In the genomic region with DNA sequence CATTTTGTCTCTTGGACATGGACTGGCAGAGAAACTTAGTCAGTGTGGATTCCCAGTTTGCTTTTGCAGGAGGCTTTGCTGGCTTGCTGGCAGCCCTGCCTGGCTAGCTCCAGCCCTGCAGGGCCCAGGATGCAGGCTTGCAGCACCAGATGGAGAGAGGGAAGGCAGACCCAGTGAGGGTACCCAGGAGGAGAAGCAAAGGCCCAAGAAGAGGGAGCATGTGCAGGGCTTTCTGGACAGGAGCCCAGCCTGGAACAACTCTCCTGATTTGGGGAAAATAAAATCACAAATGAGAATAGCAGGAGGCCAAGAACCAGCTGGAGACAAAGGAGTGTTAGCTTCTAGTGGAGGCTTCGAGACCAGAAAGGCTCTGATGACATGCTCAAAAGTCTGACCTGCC, we compare ENCODE assay signal across 12 mouse cellular contexts.
A peak's percentile ranks its signal among the peaks of the same experiment; 100 is the strongest.
DNase-seq lines count a peak whose midpoint lies in the region; ATAC-seq and TF ChIP-seq lines count a peak whose summit lies in the region.
"Had no signal": no experiment of that assay in that cellular context is flagged by ENCODE, and none has a peak within 500 bp of the region (broad histone marks: within the 10 kb centered on the region; RNA-seq: fewer than 3 reads in every experiment).

No protein-coding gene starts in this region.

- no peak overlapping the region for H3K9ac ChIP-seq in hindbrain, embryonic 16.5 days (ENCODE audit: low read depth, low read length)
- no peak overlapping the region for H3K9ac ChIP-seq in hindbrain, embryonic 14.5 days
- H3K9ac ChIP-seq in liver, embryonic 12.5 days = no peak overlapping the region
- H3K9ac ChIP-seq: limb, embryonic 12.5 days had no signal

- TF ChIP-seq CTCF in layer of hippocampus, adult 2 months (conservative IDR thresholded peaks at IDR 0.05) = no peak

- WGBS in hindbrain, embryonic 16.5 days = 33% methylated on average over 1 of the region's 1 CpGs
- WGBS in hindbrain, embryonic 14.5 days = 53% methylated on average over 1 of the region's 1 CpGs
- 64% methylated on average over 1 of the region's 1 CpGs for WGBS in liver, embryonic 12.5 days (ENCODE audit: insufficient replicate concordance)

- peak; percentile 76 for ATAC-seq in hindbrain, embryonic 16.5 days
- ATAC-seq in hindbrain, embryonic 14.5 days (ENCODE audit: low FRiP score) = no peak
- ATAC-seq in liver, embryonic 12.5 days = no peak
- ATAC-seq: lung, postnatal 0 days had no signal

- H3K27me3 ChIP-seq in hindbrain, embryonic 16.5 days (replicated peaks; ENCODE audit: control insufficient read depth, insufficient read depth, low read length) = no peaks in the 10 kb centered on the region
- no peaks in the 10 kb centered on the region for H3K27me3 ChIP-seq in hindbrain, embryonic 14.5 days (ENCODE audit: control insufficient read depth, insufficient read depth, low read length)
- no peaks in the 10 kb centered on the region for H3K27me3 ChIP-seq in liver, embryonic 12.5 days (replicated peaks)

- H3K36me3 ChIP-seq in hindbrain, embryonic 16.5 days (ENCODE audit: control insufficient read depth, insufficient read depth, low read length) = no peaks in the 10 kb centered on the region
- H3K36me3 ChIP-seq in hindbrain, embryonic 14.5 days (replicated peaks; ENCODE audit: control insufficient read depth, insufficient read depth) = no peaks in the 10 kb centered on the region
- H3K36me3 ChIP-seq in liver, embryonic 12.5 days = no peaks in the 10 kb centered on the region
- H3K36me3 ChIP-seq: limb, embryonic 12.5 days had no signal

- no peaks in the 10 kb centered on the region for H3K9me3 ChIP-seq in hindbrain, embryonic 16.5 days (ENCODE audit: control insufficient read depth, low read length)
- H3K9me3 ChIP-seq in hindbrain, embryonic 14.5 days (ENCODE audit: control insufficient read depth, low read length) = no peaks in the 10 kb centered on the region
- H3K9me3 ChIP-seq in liver, embryonic 12.5 days (replicated peaks) = no peaks in the 10 kb centered on the region
- H3K9me3 ChIP-seq: limb, embryonic 12.5 days had no signal

- no peak overlapping the region for H3K27ac ChIP-seq in hindbrain, embryonic 16.5 days (ENCODE audit: low read depth, low read length)
- no peak overlapping the region for H3K27ac ChIP-seq in hindbrain, embryonic 14.5 days
- H3K27ac ChIP-seq in layer of hippocampus, adult 2 months = peak overlapping the region; percentile 73
- no peak overlapping the region for H3K27ac ChIP-seq in liver, embryonic 12.5 days
- H3K27ac ChIP-seq: kidney, postnatal 0 days; limb, embryonic 12.5 days had no signal

- DNase-seq in hindbrain, embryonic 14.5 days (ENCODE audit: low spot score) = no peak
- DNase-seq in brain, adult 2 months (ENCODE audit: low read depth, low spot score) = peak; percentile 97
- peak; percentile 98 for DNase-seq in cerebellum, adult 11-12 months
- peak; percentile 53 to 71 for DNase-seq in layer of hippocampus, adult 2 months (ENCODE audit: low spot score in 2 of 2)
- no peak for DNase-seq in lung, postnatal 4 days
- DNase-seq in adrenal gland, postnatal 4 days (ENCODE audit: low spot score in 2 of 2) = no peak
- DNase-seq: thymus, postnatal 4 days had no signal

- H3K4me2 ChIP-seq in hindbrain, embryonic 16.5 days (ENCODE audit: low read length) = no peak overlapping the region
- H3K4me2 ChIP-seq in hindbrain, embryonic 14.5 days (replicated peaks) = no peak overlapping the region
- no peak overlapping the region for H3K4me2 ChIP-seq in liver, embryonic 12.5 days
- H3K4me2 ChIP-seq: limb, embryonic 12.5 days had no signal

- no peaks in the 10 kb centered on the region for H3K4me1 ChIP-seq in hindbrain, embryonic 16.5 days (ENCODE audit: control insufficient read depth, insufficient read depth, low read depth, low read length)
- no peaks in the 10 kb centered on the region for H3K4me1 ChIP-seq in hindbrain, embryonic 14.5 days (replicated peaks; ENCODE audit: control insufficient read depth, insufficient read depth, low read length)
- H3K4me1 ChIP-seq in liver, embryonic 12.5 days = no peaks in the 10 kb centered on the region
- H3K4me1 ChIP-seq: limb, embryonic 12.5 days had no signal

- no peak overlapping the region for H3K4me3 ChIP-seq in hindbrain, embryonic 16.5 days (ENCODE audit: low read length)
- no peak overlapping the region for H3K4me3 ChIP-seq in hindbrain, embryonic 14.5 days (replicated peaks; ENCODE audit: low read length)
- H3K4me3 ChIP-seq in layer of hippocampus, adult 2 months = no peak overlapping the region
- no peak overlapping the region for H3K4me3 ChIP-seq in liver, embryonic 12.5 days
- H3K4me3 ChIP-seq: limb, embryonic 12.5 days had no signal

Comparison
In these comparisons a context has a peak if more than half of its experiments do, and no peak if none do; other contexts are left out.
1. DNase-seq: peak in brain, adult 2 months (single experiment), cerebellum, adult 11-12 months (single experiment) and layer of hippocampus, adult 2 months (2 of 2); none in hindbrain, embryonic 14.5 days (single experiment), lung, postnatal 4 days (0 of 2) and adrenal gland, postnatal 4 days (0 of 2).